Mouse (Mus musculus) small intestine, adult 2 months (tissue): Measurements from ENCODE around the gene Trpm1.

Experiments used
- CTCF ChIP-seq: fragments of 200-500 bp; IDR thresholded peaks from 2 replicates; pipeline ENCODE4 v1.5.1; 2012; ENCODE audit warnings: low read depth, mild to moderate bottlenecking, control low read depth, inconsistent platforms, low read length, moderate library complexity, mixed read lengths; ENCODE audit not compliant: insufficient replicate concordance, insufficient read length; ENCODE audit errors: extremely low read depth
- POLR2A ChIP-seq: fragments of 200-500 bp; IDR thresholded peaks from 2 replicates; pipeline ENCODE4 v1.6.1; 2012; ENCODE audit warnings: low read depth, mild to moderate bottlenecking, control low read depth, inconsistent platforms, low read length, moderate library complexity

- TF ChIP-seq CTCF (no peak), POLR2A (no peak)
Observed at GRCm38 (mm10) chr7:64159612-64160591, 6.3 kb downstream of the Trpm1 start.
